Mouse (Mus musculus) embryonic facial prominence, embryonic 13.5 days (tissue): ENCODE measurements around the gene Nat8f2. TPM values are rescaled to one million over a fixed set of nuclear protein-coding genes. Genes with fewer than 3 reads are reported as not detected.
"Not testable (repeated sequence)": the region's sequence is repeated elsewhere in the genome, so short reads cannot be mapped to it uniquely, and the experiment has no call there.

Experiments used
- ATAC-seq: fragments of 200-750 bp; cut with Nextera tagmentation; 2 replicates; pipeline ENCODE4 v1.8.0; 2017; ENCODE audit warnings: low read depth; ENCODE audit not compliant: insufficient number of reproducible peaks, insufficient read depth, low FRiP score, low TSS enrichment
- H3K27ac ChIP-seq: fragments of 300-500 bp; sonication (generic); 2 replicates; pipeline ENCODE4 v1.5.1; 2015; ENCODE audit warnings: moderate library complexity, mild to moderate bottlenecking, inconsistent platforms
- H3K27me3 ChIP-seq: fragments of 300-500 bp; sonication (generic); 2 replicates; pipeline ENCODE4 v1.6.1; 2015; ENCODE audit warnings: mild to moderate bottlenecking, inconsistent platforms
- H3K36me3 ChIP-seq: fragments of 300-500 bp; sonication (generic); 2 replicates; pipeline ENCODE4 v1.6.1; 2015; ENCODE audit warnings: mild to moderate bottlenecking, inconsistent platforms
- H3K4me1 ChIP-seq: fragments of 300-500 bp; sonication (generic); 2 replicates; pipeline ENCODE4 v1.6.1; 2015; ENCODE audit warnings: inconsistent platforms
- H3K4me2 ChIP-seq: fragments of 300-500 bp; sonication (generic); 2 replicates; pipeline ENCODE4 v1.6.1; 2015; ENCODE audit warnings: moderate library complexity, mild to moderate bottlenecking, inconsistent platforms
- H3K4me3 ChIP-seq: fragments of 300-500 bp; sonication (generic); 2 replicates; pipeline ENCODE4 v1.5.1; 2015; ENCODE audit warnings: mild to moderate bottlenecking, inconsistent platforms
- H3K9ac ChIP-seq: fragments of 300-500 bp; sonication (generic); 2 replicates; pipeline ENCODE4 v1.6.1; 2015; ENCODE audit warnings: mild to moderate bottlenecking, inconsistent platforms
- H3K9me3 ChIP-seq: fragments of 300-500 bp; sonication (generic); 2 replicates; pipeline ENCODE4 v1.6.1; 2016; ENCODE audit warnings: inconsistent platforms
- WGBS: fragments of 180-500 bp; shearing (Covaris S2); methylation state at CpG from one replicate; pipeline ENCODE4 v1.1.7; 2015; ENCODE audit warnings: mixed read lengths; 5-methylcytosine and 5-hydroxymethylcytosine counted together
- polyA plus RNA-seq: library from polyadenylated mRNA; unstranded; fragments of >200 nt; fragmentation: Nextera tagmentation; extraction: Ambion mirVana; gene quantifications from 2 replicates; pipeline ENCODE4 v1.2.1, GENCODE M21; 2015

Nat8f2 gene
- polyA plus RNA-seq, 1 experiment from 2014 or later: not detected

- no peak overlapping the region for H3K27ac ChIP-seq
- H3K4me3 ChIP-seq: no peak overlapping the region
- 70% methylated on average over 3 of the region's 3 CpGs for WGBS
- H3K36me3 ChIP-seq: no peaks in the 10 kb centered on the region
- no peaks in the 10 kb centered on the region for H3K9me3 ChIP-seq
- H3K4me1 ChIP-seq: no peaks in the 10 kb centered on the region
- ATAC-seq: no peak
- H3K9ac ChIP-seq: no peak overlapping the region
- H3K27me3 ChIP-seq: no peaks in the 10 kb centered on the region
- H3K4me2 ChIP-seq: no peak overlapping the region
Measured at GRCm38 (mm10) chr6:85862565-85862964, 6.4 kb downstream of the Nat8f2 start.

- no peaks in the 10 kb centered on the region for H3K9me3 ChIP-seq
- no peak for ATAC-seq
- 72% methylated on average over 3 of the region's 3 CpGs for WGBS
Measured at GRCm38 (mm10) chr6:85861247-85861646, 7.7 kb downstream of the Nat8f2 start.

GRCm38 (mm10) chr6:85856194-85856678, 12.7 kb downstream of the Nat8f2 start:
- WGBS: 62% methylated on average over 1 of the region's 1 CpGs

More at GRCm38 (mm10) chr6:85861247-85861646, 7.7 kb downstream of the Nat8f2 start:
- no peak overlapping the region for H3K27ac ChIP-seq
- no peaks in the 10 kb centered on the region for H3K27me3 ChIP-seq
- no peak overlapping the region for H3K4me3 ChIP-seq
- H3K4me2 ChIP-seq: no peak overlapping the region
- no peaks in the 10 kb centered on the region for H3K4me1 ChIP-seq
- H3K9ac ChIP-seq: no peak overlapping the region
- H3K36me3 ChIP-seq: no peaks in the 10 kb centered on the region

GRCm38 (mm10) chr6:85853481-85853880, 15.5 kb downstream of the Nat8f2 start:
- no peaks in the 10 kb centered on the region for H3K27me3 ChIP-seq

More at GRCm38 (mm10) chr6:85856194-85856678, 12.7 kb downstream of the Nat8f2 start:
- no peak for ATAC-seq
- H3K36me3 ChIP-seq: no peaks in the 10 kb centered on the region
- H3K9me3 ChIP-seq: no peaks in the 10 kb centered on the region
- H3K4me3 ChIP-seq: no peak overlapping the region
- no peak overlapping the region for H3K27ac ChIP-seq
- no peak overlapping the region for H3K9ac ChIP-seq
- H3K27me3 ChIP-seq: no peaks in the 10 kb centered on the region
- no peak overlapping the region for H3K4me2 ChIP-seq
- no peaks in the 10 kb centered on the region for H3K4me1 ChIP-seq

GRCm38 (mm10) chr6:85851062-85851773, 17.7 kb downstream of the Nat8f2 start:
- Histone ChIP-seq H3K4me1 (no peaks in the 10 kb centered on the region), H3K9me3 (no peaks in the 10 kb centered on the region), H3K4me3 (no peak overlapping the region), H3K27ac (no peak overlapping the region), H3K9ac (no peak overlapping the region), H3K4me2 (no peak overlapping the region), H3K27me3 (no peaks in the 10 kb centered on the region), H3K36me3 (no peaks in the 10 kb centered on the region)
- ATAC-seq: no peak
- 92% methylated on average over 7 of the region's 7 CpGs for WGBS

More at GRCm38 (mm10) chr6:85853481-85853880, 15.5 kb downstream of the Nat8f2 start:
- no peaks in the 10 kb centered on the region for H3K36me3 ChIP-seq
- no peak overlapping the region for H3K27ac ChIP-seq
- no peak for ATAC-seq
- no peak overlapping the region for H3K9ac ChIP-seq
- no peaks in the 10 kb centered on the region for H3K9me3 ChIP-seq
- no peak overlapping the region for H3K4me2 ChIP-seq
- H3K4me1 ChIP-seq: no peaks in the 10 kb centered on the region
- 83% methylated on average over 3 of the region's 3 CpGs for WGBS
- no peak overlapping the region for H3K4me3 ChIP-seq

GRCm38 (mm10) chr6:85849240-85849639, 19.7 kb downstream of the Nat8f2 start:
- no peak for ATAC-seq
- WGBS: 19% methylated on average over 2 of the region's 2 CpGs

GRCm38 (mm10) chr6:85848140-85848539, 20.8 kb downstream of the Nat8f2 start:
- no peak overlapping the region for H3K4me3 ChIP-seq
- no peak overlapping the region for H3K4me2 ChIP-seq
- no peaks in the 10 kb centered on the region for H3K36me3 ChIP-seq
- WGBS: 80% methylated on average over 4 of the region's 4 CpGs
- no peak overlapping the region for H3K27ac ChIP-seq
- no peaks in the 10 kb centered on the region for H3K4me1 ChIP-seq
- ATAC-seq: no peak
- H3K9ac ChIP-seq: no peak overlapping the region
- H3K27me3 ChIP-seq: no peaks in the 10 kb centered on the region
- H3K9me3 ChIP-seq: no peaks in the 10 kb centered on the region

More at GRCm38 (mm10) chr6:85849240-85849639, 19.7 kb downstream of the Nat8f2 start:
- no peak overlapping the region for H3K4me2 ChIP-seq
- H3K4me1 ChIP-seq: no peaks in the 10 kb centered on the region
- no peaks in the 10 kb centered on the region for H3K36me3 ChIP-seq
- H3K27ac ChIP-seq: no peak overlapping the region
- no peak overlapping the region for H3K4me3 ChIP-seq
- H3K9me3 ChIP-seq: no peaks in the 10 kb centered on the region
- H3K27me3 ChIP-seq: no peaks in the 10 kb centered on the region
- H3K9ac ChIP-seq: no peak overlapping the region

- no peak for ATAC-seq
Measured at GRCm38 (mm10) chr6:85846921-85847320, 22.0 kb downstream of the Nat8f2 start.

GRCm38 (mm10) chr6:85843677-85844458, 25.1 kb downstream of the Nat8f2 start:
- not testable (repeated sequence) for H3K27ac ChIP-seq, H3K36me3 ChIP-seq, H3K9me3 ChIP-seq, H3K4me2 ChIP-seq, ATAC-seq, H3K27me3 ChIP-seq, H3K9ac ChIP-seq, H3K4me1 ChIP-seq, H3K4me3 ChIP-seq
- WGBS: 77% methylated on average over 25 of the region's 25 CpGs

More at GRCm38 (mm10) chr6:85846921-85847320, 22.0 kb downstream of the Nat8f2 start:
- WGBS: 30% methylated on average over 1 of the region's 1 CpGs
- Histone ChIP-seq H3K4me3 (no peak overlapping the region), H3K27me3 (no peaks in the 10 kb centered on the region), H3K27ac (no peak overlapping the region), H3K36me3 (no peaks in the 10 kb centered on the region), H3K9ac (no peak overlapping the region), H3K4me2 (no peak overlapping the region), H3K9me3 (no peaks in the 10 kb centered on the region), H3K4me1 (no peaks in the 10 kb centered on the region)

GRCm38 (mm10) chr6:85839982-85840381, 29.0 kb downstream of the Nat8f2 start:
- Histone ChIP-seq H3K36me3 (no peaks in the 10 kb centered on the region), H3K27ac (no peak overlapping the region), H3K27me3 (no peaks in the 10 kb centered on the region), H3K9ac (no peak overlapping the region), H3K9me3 (no peaks in the 10 kb centered on the region), H3K4me3 (no peak overlapping the region), H3K4me2 (no peak overlapping the region), H3K4me1 (no peaks in the 10 kb centered on the region)
- no peak for ATAC-seq
- 24% methylated on average over 4 of the region's 4 CpGs for WGBS

- Histone ChIP-seq H3K27ac (no peak overlapping the region), H3K36me3 (no peaks in the 10 kb centered on the region), H3K27me3 (no peaks in the 10 kb centered on the region), H3K4me3 (no peak overlapping the region), H3K4me2 (no peak overlapping the region), H3K4me1 (no peaks in the 10 kb centered on the region), H3K9ac (no peak overlapping the region), H3K9me3 (no peaks in the 10 kb centered on the region)
- 29% methylated on average over 8 of the region's 8 CpGs for WGBS
- no peak for ATAC-seq
Measured at GRCm38 (mm10) chr6:85838674-85839073, 30.3 kb downstream of the Nat8f2 start.

- 28% methylated on average over 12 of the region's 12 CpGs for WGBS
- H3K4me3 ChIP-seq, H3K4me1 ChIP-seq, H3K9me3 ChIP-seq, H3K27me3 ChIP-seq, H3K27ac ChIP-seq, ATAC-seq, H3K36me3 ChIP-seq, H3K9ac ChIP-seq: not testable (repeated sequence)
- peak overlapping the region; percentile 32 for H3K4me2 ChIP-seq
Measured at GRCm38 (mm10) chr6:85837307-85837706, 31.7 kb downstream of the Nat8f2 start.
